Mouse (Mus musculus): ENCODE data around the gene Nmi.
"Not testable (repeated sequence)": the region's sequence is repeated elsewhere in the genome, so short reads cannot be mapped to it uniquely, and the experiment has no call there.

Nmi gene

DNA sequence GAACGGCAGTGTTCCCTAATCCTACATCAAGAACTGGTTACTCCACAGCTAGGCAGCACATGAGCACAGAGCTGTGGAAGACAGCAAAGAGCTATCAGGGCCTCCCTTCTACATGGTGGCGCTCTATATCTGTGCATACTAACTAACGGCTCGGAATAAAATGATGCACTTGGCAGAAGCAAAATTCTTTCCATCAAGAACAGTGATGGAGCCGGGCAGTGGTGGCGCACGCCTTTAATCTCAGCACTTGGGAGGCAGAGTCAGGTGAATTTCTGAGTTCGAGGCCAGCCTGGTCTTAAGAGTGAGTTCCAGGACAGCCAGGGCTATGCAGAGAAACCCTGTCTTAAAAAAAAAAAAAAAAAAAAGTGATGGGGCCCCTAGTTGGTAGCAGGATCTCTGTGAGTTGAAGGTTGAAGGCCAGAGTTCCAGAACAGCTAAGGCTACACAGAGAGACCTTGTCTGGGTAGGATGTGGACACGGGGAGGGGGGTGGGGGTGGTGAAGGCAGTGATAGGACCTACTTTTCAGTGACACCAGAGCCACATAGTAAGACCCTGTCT, at the start of gene Nmi:
Gene Nmi, minus strand, starts transcription at position 85 of the 559 bp plus-strand sequence.
- DNase-seq, result no peak

DNA sequence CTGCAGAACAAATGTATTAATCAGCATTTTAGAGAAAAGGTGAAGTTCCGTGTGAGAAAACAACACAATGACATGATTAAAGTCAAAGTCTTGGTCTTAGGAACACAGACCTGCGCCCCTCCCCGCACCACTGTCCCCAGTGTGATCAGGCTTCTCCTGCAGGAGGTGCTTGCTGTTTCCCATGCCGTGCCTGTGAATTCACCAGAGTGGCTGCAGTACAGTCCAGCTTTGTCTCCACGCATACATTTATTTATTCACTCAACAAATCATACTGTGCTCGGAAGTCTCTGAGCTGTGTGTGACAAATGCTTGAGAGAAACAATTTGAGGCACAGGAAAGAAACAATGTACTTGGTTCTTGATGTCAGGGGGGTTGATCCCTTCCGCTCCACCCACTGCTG, 43.1 kb upstream of the Nmi start:
- no peak for DNase-seq

DNA sequence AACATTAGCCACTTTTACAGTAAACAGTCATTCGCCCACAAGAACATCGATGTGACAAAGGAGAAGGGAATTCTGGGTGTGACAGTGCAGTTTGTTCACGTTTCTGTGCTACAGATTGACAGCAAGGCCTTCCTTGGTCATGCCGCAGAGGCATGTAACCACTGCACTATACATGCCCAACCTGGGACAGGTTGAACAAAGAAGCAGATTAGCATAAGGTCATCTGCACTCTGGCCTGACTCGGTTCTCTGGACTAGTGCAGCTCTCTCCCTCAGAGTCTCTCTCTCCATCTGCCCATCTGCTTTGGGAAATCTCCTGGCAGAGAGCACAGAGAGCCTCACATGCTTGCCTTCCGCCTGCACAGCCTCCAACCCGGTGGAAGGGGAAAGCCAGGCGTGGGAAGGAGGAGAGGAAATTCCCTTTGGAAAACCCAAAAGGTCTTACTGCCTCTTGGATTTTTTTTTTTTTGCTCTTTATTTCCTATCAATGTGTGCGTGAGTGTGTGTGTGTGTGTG, 40.1 kb upstream of the Nmi start:
- no peak for DNase-seq

DNA sequence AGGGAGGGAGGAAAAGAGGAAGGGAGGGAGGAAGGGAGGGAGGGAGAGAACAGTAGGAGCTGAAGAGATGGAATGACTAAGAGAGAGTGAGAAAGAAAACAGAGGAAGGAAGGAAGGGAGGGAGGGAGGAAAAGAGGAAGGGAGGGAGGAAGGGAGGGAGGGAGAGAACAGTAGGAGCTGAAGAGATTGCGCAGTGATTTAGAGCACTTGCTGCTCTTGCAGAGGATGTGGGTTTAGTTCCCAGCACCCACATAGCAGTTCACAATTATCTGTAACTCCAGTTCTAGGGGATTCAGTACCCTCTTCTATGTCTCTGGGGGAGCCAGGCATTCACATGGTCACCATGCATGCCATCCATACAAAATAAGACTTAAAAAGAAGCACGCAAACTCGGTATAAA, 38.5 kb upstream of the Nmi start:
- DNase-seq, result not testable (repeated sequence)

DNA sequence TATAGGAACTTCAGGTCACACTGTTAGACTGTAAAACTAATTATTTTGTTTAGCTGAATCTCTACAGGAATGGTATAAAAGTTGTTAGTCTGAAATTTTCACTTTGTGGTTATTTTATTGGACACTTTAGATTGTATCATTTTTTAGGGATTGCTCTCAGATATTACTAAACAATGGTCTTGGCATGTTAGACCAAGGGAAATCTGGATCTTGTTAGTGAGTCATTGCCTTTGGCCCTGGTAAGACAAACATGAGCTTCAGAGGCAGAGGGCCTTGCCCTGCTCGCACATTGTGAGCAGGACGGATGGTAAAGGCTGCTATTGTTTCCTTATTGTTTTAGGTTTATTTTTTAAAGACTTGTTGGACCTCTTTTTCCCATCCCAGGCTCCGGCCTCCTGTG, 33.1 kb upstream of the Nmi start:
- no peak for DNase-seq

DNA sequence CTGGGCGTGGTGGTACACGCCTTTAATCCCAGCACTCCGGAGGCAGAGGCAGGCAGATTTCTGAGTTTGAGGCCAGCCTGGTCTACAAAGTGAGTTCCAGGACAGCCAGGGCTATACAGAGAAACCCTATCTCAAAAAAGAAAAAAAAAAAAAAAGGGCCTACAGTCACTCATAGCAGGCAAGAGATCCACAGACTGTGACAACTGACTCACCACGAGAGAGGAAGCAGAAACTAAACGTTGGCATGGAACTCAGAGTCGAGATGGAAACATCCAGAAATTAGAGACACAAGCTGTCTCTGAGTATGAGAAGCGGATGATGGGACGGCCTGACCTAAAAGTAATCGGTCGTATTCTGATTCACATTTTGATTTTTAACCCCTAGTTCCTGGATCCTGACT, 29.0 kb upstream of the Nmi start:
- not testable (repeated sequence) for DNase-seq

DNA sequence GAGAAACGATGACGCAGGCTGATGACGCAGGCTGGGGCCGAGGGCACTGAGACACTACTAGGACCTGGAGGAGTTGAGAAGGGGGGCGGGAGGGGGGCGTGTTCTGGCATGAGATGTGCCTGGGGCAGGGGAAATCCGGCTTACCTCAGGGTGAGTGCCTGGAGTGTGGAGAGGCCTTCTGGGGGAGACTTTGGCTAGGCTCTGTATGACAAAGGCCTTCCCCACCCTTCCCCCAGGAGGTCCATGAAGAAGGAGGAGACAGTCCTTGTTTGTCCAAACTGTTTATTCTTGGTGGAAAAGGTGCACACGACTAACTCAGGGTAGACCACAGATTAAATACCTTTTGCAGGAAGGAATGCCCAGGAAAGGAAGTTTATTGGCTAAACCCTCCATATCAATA, 28.2 kb upstream of the Nmi start:
- no peak for DNase-seq

DNA sequence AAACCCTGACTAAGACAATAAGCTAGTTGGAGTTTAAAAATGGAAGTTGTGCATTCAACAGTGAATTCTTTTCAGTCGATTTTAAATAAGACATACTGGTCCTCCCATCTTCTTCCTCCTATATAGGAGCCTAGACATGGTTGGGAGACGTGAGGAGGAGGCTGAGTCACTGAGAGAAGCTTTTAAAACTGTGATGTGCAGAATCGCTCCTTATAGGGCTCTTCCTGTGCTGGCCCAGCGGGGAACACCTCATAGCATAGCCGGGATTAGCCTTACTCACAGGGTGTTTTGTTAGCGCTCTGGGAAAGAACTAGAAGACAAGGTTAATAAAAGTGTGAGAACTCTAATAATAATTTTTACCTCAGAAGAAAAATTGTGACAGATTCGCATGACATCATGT, 26.7 kb upstream of the Nmi start:
- no peak for DNase-seq

DNA sequence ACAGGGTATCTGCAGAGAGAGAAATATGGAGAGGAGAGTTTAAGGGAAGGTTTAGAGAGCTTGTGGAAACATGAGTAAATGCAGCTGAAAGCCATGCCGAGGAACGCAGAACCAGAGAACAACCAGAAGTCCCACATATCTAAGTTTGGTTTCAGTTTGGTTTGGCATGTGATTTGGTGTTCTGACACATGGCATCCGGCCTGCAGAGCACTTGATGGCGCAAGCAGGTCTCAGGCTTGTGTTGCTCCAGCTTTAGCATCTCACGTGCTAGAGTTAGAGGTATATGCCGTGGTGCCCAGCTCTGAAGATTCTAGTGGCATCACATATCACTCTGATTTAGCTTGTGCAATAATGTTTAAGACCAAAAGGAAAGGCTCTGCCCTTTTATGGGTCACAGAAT, 18.2 kb upstream of the Nmi start:
- no peak for DNase-seq

DNA sequence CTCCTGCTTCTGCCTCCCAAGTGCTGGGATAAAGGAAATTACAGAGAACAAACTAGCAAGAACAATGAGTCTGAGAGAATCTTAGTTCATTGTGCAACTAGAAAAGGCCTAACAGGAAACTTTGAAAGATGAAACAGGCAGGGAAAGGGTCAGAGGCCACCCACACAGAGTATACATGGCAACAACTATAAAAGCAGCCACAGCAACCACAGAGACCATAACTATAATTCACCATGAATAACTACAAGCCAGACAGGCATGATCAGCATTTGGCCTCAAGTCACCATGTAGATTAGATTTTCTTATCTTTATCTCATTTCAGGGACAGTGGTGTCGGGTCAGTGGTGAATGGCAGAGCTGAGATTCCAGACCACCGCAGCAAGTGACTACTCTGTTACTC, 16.3 kb upstream of the Nmi start:
- DNase-seq, result no peak

DNA sequence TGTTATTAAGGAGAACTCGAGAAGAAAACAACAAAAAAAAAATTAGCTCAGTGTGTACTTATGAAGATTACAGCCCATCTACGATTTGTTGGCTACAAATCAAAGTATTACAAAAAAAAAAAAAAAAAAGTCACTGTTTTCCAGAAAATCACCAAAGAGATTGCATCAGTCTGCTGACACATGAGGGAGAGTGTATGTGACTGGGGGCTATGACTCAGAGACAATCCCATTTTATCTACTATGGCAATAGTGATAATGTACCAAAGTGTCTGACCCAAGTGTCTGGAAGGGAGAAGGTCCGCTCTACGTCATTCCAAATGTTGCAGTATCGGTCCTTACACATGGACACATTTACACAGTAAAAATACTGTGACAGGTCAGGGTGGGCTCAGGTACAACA, 13.4 kb upstream of the Nmi start:
- no peak for DNase-seq

DNA sequence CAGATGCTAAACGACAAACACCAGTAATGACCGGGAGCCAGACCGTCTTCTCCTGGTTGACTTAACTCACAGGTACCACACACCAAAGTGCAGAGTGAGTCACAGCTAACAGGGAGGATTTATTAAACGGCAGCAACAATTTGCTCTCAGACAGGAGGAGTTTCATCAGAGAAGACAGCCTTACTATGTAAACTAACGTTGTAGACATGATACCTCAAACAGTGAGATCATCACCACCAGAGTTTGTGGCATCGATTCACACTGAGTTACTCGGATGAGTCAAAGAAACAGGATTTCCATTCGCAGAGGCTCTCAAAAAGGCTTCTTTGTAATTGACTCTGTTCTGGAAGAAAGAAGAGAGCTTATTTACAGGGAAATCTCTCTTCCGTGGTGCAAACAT, 12.9 kb upstream of the Nmi start:
- no peak for DNase-seq

DNA sequence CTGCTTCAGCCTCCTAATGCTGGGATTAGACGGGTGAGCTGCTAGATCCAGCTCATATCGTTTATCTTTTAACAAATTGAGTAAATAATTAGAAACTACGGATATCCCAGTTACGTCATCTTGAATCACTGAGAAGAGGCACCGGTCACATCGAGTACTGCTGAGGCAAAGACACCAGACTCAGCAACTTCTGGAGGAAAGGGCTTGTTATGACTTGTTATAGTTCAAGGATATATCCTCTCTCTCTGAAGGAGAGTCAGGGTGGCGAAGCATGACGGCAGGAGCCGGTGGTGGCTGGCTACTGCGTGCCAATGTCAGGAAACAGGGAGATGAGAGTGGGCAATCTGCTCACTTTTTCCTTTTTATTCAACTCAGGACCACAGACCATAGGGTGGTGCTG, 11.9 kb upstream of the Nmi start:
- DNase-seq, result no peak

DNA sequence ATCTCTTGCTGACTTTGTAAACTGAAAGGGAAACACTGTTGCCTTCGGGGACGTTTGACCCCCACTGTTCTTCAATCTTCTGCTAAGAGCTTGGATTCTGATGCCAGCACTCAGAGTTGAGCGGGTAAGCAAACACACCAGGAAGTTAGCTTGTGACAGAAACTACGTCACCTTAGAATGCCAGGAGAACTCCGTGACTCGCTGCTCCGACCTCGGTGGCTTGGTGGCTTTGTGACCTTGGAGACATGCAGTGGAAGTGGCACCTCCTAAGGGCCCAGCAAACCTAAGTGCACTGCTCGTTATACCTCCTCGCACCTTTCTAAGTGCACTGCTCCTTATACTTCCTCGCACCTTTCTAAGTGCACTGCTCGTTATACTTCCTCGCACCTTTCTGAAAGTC, 9.0 kb upstream of the Nmi start:
- DNase-seq, result no peak

DNA sequence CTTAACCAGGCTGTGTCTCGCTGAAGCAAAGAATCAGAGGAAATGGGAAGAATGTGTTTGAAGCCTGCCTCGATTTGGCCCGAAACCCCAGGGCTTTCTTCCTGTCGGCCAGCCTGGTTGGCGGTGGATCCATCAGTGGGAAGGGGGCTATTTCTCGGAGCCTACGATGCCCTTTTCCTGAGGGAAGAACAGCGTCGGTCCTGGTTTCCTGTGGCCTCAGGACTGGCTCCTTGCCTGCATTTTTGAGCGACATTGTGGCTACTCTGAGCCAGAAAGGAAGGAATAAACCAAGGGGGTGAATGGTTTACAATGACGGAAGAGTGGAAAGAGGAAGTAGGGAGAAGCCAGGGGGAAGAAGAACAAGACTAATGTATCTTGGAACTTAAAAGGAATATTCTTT, 8.3 kb upstream of the Nmi start:
- DNase-seq, result no peak

DNA sequence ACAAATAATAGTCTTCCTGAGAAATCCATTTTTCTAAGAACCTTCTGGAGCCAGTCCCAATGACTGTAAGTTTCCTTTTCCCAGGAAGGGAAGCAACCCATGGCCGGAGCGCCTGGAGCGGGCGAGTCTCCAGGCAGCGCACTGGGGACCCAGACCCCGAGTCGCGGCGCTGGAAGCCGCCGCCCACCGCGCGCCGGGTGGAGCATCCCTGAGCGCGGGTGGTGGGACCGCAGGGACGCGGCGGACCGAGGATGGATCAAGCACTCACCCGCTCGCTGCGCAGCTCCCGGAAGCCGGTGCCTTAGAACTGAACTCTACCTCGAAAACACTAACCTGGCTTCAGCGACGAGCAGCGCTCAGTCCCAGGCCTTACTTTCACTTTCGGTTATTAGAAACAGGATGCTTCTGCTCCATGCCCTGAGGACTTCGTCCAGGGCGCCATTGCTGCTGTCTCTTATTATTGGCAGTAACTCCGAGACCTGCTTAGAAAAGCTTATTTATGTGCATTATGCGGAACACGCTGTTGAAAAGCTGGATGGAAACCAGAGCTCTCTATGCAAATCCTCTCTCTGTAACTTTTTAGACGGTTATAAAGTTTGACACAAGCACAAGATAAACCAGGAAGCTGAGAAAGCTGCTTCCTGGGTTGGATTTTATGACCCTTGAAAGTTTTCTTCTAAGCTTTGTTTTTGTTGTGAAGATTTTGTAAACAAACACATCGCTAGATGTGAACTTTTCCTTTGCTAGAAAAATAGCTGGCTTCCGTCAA, 469 bp downstream of the Nmi start:
- DNase-seq, result peak; percentile 34 to 54

DNA sequence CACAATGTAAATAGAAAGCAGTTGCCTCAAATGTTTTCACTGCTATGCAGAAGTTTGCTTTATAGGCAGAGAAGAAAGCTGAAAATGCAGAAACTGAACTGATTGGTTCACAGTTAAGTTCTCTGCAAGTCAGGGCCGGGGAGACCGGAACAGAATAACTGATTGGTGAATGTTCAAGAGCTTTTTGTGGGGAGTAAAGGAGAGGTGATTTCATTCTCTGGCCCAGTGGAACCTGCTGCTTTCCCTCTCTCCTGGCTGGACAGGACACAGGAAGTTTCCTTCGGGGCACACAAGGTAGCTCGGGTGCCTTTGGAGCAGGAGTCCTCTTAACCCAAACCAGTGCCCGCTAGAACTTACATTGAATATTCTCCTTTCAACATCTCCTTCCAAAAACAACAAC, 1.2 kb downstream of the Nmi start:
- DNase-seq, result peak; percentile 21 to 38

DNA sequence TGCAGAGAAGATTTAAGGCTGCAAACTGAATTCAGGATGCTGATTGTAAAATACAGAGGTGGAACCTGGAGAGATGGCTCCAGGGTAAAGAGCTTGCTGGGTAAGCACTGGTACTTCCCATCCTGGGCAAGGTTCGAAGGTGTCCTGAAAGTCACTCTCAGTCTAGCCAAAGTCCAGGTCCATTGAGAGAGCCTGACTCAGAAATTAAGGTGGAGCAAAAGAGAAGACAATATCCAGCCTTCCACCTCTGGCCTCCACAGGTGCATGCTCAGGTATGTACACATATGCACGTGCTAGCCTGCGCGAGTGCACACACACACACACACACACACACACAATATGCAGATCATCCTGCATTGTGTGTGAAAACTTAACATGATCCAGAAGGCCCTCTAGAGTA, 2.4 kb downstream of the Nmi start:
- DNase-seq, result no peak

DNA sequence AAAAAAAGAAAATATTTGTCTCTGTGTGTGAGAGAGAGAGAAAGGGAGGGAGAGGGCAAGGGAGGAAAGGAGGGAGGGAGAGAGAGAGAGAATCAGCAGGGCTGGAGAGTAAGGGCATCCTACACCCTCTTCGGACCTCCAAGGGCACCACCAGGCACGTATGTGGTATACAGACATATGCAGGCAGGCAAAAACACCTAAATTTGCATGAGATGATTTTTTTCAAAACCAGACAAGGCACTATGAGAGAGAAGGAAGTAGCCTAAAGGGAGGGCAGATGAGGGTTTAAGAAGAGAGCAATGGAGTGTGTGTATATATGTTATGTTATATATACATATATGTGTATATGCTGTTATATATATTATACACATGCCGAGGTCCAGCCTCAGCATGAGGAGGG, 6.0 kb downstream of the Nmi start:
- DNase-seq, result no peak

DNA sequence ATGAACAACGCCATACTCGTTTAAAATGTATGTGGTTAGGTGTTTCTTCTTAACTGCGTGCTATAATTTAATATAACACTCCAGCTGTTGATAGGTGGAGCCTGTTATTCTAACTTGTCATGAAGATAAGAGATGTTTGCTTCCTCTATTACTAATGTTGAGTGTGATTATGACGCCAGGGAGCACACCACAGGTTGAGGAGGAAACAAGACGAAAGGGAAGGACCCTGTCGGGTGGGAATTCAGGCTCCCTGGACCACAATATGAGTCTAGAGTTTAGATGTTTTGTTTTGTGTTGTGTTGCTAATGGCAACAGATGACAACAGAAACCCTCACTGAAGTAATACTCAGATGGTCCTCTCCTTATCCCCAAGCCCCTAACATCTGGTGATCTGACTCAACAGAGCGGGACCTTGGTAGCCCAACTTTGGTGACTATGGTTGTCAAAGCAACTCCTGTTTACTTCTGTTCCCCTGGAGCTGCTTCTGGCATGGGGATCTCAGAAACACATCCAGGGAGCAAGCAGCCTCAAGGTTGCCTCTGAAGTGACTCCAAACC, 19.6 kb downstream of the Nmi start:
- no peak for DNase-seq

DNA sequence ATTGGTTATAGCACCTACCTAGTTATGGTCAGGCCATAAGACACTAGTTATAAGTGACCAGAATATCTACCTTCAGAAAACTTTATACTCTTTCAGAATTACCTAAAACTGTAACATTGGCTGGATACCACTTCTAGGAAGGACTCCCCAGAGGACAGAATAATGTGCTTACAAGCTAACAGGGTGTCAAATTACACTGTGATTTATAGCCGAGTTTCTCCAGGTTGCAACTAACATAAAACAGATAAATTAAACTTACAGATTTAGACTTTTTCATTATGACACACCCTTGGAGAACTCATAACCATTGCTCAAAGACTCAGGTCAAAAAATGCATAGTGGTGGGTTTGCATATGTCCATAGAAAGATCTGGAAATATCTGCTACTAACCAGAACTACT, 22.4 kb downstream of the Nmi start:
- no peak for DNase-seq

DNA sequence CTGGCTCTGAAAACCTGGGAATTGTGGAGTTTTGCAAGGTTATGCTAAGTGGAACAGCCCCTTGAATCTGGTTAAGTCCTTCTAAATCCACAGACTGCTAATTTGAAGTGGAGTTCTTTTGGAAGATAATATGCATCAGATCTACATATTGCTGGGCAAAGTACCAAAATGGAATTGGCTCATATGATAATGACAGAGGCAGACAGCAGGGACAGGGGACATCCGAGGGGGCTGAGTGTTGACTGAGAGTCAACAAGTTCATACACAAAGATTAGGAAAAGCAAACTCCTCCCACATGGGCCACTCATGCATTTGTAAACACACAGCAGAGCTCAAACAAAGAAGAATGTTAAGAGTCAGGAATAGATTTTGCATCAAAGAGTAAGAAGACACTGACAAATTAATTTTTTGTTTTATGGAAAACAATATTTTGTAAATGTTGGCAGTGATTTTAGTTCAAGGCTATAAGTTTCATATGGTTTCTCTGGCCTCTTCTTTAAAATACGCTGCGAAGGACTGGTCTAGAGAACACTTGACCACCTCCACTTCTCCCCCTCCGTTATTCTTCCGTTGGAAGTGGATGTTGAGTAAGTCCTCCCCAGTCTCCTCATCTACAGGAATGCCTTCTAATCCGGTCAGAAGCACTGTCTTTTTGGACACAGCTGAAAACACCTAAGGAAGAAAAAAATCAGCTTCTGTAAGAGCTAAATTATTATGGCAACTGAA, 25.0 kb downstream of the Nmi start:
- no peak for DNase-seq

DNA sequence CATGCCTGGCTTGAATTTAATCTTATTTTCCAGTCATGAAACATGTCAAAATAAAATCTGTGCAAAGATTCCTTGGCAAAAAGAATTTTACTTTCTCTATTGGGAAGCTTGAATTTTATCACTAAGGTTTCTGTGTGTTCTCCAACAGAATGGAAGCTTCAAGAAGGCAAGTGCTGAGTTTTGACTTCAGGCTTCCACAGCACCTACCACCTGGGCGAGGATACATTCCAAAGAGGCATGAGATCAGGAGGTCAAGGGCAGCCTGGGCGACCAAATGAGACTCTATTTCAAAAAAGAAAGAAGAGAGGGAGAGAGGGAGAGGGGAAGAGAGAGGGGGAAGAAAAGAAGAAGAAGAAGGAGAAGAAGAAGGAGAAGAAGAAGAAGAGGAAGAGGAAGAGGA, 27.5 kb downstream of the Nmi start:
- no peak for DNase-seq

DNA sequence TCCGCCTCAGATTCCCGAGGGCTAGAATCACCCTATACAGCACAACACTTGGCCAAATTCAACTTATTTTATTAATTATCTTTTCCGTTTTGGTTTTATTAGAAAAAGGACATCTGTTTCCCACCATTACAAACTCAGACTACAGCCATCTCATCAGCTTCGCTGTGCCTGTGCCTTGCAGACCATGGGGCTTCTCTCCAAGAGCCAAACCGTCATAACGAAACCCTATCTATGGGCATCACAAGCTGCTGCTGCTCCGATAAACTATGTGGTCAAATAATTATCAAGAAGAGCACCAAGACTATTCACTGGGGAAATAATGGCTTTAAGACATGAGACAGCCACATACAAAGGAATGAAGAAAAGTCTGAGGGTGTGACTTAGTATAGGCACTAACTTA, 31.5 kb downstream of the Nmi start:
- DNase-seq, result no peak
